Mouse (Mus musculus) right cerebral cortex, postnatal 14 days (tissue): ENCODE measurements around the gene Hoxb3.
A peak's percentile ranks its signal among the peaks of the same experiment; 100 is the strongest.

Experiments used
- DNase-seq: peaks from one replicate; pipeline ENCODE4 v3.0.0; 2022

Gene Hoxb3

DNA sequence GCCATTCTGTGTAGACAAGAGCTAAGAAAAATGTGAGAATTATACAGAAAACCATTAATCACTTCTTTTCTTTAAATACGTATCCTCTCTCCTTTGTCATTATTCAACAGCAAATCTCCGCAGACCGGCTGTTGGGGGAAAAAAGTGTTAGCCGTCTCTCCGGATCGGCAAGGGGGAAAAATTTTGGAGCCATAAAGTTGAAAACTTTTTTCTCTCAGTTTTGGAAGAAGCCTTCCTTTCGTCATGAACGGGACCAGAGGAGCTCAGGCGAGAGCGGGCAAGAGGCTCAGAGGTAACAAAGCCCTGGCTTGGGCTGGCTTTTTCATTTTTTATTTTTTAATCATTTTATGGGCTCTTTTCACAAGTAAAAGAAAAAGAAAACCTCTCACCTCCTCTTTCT is at the start of gene Hoxb3:
Gene Hoxb3 (plus strand): TSS at position 173 of the 400 bp plus-strand sequence.
- no peak for DNase-seq

DNA sequence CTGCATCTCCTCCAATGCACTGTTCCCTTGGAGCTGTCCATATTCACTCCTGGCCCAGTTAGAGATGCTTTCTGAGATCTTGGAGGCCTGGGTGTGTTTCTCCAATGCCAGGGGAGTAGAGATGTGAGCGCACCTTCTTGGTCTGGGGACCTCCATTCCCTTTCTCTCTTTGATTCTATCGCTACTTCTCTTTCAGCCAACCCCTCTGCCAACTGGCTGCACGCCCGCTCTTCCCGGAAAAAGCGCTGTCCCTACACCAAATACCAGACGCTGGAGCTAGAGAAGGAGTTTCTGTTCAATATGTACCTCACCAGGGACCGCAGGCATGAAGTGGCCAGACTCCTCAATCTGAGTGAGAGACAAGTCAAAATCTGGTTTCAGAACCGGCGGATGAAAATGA is 48.7 kb upstream of the Hoxb3 start:
- no peak for DNase-seq

GRCm38 (mm10) chr11:96275896-96276295 is 47.2 kb upstream of the Hoxb3 start:
- no peak for DNase-seq

DNA sequence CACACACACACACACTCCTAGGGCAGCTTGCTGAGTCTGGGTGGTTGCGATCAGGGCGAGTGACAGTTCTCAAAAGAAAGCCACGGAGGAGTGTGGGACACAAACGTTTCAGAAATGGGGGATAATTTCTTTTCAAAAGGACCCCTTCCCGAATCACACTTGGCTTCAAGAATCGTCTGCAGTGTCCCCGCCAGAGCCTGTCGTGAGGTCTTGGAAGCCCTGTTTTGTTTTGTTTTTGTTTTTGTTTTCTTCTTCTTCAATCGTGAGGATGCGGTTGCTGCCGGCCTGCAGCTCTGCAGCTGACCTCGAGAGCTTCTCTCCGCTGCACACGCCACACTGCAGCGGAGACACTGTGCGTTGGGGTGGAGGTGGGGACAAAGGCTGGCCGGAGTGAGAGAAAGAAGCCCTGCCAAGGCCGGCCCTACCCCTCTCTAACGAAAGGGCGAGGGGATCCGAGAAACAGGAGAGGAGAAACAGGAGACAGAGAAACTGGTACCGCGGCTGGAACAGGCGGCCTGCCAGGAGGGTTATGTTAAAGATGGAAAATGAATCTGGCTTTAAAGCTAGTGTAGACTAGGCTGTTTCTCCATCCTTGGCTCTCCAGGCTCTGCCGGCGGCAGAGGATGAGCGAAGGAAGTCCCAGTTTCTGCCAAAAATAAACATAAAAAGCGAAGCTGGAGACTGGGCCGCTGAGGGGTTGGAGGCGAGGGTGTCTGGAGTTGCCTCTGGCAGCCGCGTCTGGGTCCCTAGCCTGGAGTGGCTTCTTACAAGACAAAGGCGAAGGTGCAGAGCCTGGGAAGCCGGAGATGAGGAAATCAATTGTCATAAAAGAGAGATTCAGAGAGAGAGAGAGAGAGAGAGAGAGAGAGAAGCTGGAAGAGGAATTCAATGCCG is 45.7 kb upstream of the Hoxb3 start:
- no peak for DNase-seq

DNA sequence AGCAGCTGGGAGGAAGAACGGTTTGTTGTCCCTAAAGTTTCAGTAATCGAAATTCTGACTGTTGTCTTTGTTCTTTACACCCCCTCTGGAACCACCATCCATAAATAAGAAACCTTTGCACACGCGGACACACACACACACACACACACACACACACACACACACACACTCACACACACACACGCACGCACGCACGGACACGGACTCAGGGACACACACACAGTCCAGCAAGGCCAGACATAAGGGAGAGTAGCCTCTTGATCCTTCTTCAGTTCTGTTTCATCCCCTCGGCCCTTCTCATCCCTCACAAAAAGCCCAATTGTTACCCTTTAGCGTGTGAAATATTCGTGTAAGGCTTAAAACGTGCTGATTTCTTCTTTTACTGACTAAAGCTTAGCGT is 44.8 kb upstream of the Hoxb3 start:
- DNase-seq, result no peak

GRCm38 (mm10) chr11:96278773-96279172 is 44.4 kb upstream of the Hoxb3 start:
- peak; percentile 78 for DNase-seq

DNA sequence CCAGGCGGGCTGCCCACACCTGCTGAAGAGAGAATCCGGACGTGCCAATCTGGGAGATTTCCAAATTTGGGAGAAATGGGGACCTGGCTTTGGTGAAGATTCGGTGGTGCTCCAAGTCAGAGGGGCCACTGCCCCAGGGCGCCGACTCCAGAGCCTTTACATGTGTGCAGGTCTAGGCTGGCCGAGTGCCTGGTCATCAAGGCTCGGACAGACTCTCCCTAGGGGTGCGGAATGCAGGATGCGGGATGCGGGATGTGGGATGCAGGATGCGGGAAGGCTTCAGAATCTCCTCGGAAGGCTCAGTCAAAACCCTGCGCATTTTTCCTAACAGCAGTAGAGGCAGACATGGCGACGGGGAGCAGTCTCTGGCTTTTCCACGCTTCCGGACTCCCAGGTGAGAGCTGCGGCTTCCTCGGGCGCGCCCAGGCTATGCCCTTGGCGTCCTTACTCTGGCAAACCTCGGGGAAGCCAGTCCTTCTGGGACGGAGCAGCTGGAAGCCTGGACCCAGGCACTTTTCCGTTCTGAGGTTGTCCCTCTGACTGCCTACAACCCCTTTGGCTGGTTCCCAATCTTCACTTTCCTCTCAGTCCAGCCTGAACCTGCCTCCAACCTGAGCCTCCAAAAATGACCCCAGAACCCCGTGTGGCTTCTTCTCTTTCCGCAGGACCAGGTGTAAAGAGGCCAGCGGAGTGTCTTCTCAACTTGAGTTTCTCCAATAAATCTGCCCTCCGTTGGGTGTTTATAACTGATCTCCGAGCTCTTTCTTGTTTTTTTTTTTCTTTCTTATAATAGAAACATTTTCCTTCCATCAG is 43.5 kb upstream of the Hoxb3 start:
- no peak for DNase-seq

GRCm38 (mm10) chr11:96280399-96281378 is 42.4 kb upstream of the Hoxb3 start:
- no peak for DNase-seq

DNA sequence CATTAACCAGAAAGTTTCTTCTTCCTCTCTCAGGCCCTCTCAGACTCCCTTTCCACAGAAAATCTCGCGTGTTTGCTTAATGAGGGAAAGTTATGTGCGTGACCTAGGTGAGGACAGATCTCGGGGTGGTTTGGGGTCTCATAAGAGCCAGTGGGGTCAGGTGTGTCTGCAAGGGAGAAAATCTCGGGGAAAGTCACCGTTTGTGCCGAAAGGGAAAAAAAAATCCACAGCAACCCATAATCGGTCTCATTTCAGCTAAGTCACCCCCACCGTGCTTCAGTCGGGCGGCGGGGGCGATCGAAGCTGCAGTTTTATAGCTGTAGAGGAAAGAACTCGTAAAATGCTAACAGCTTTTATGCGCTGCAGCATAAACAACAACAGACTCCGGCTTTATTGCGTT is 41.7 kb upstream of the Hoxb3 start:
- no peak for DNase-seq

- DNase-seq, result no peak
Measured at GRCm38 (mm10) chr11:96281855-96282570, 41.1 kb upstream of the Hoxb3 start, which contains the start of gene Hoxb8. Gene Hoxb8 (plus strand): TSS chr11:96281905.

GRCm38 (mm10) chr11:96282795-96283430 is 40.2 kb upstream of the Hoxb3 start:
- no peak for DNase-seq

DNA sequence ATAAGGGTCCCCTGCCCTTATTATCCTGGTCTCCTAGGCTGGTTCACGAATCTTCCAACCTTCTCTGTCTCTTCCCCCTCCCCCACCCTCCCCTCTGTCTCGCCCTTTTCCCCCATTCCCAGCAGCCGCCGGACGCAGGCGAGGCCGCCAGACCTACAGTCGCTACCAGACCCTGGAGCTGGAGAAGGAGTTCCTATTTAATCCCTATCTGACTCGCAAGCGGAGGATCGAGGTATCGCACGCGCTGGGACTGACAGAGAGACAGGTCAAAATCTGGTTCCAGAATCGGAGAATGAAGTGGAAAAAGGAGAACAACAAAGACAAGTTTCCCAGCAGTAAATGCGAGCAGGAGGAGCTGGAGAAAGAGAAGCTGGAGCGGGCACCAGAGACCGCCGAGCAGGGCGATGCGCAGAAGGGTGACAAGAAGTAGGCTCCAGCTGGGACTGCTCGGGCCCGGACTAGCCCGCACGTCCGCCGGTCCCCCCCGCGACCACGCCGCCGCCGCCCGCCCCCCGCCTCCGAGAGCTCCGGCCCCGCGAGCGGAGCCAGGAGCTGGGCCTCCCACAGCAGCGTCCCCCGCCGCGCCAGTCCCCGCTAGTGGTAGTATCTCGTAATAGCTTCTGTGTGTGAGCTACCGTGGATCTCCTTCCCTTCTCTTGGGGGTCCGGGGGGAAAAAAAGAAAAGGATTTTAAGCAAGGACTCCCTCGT is 38.9 kb upstream of the Hoxb3 start:
- DNase-seq, result no peak

DNA sequence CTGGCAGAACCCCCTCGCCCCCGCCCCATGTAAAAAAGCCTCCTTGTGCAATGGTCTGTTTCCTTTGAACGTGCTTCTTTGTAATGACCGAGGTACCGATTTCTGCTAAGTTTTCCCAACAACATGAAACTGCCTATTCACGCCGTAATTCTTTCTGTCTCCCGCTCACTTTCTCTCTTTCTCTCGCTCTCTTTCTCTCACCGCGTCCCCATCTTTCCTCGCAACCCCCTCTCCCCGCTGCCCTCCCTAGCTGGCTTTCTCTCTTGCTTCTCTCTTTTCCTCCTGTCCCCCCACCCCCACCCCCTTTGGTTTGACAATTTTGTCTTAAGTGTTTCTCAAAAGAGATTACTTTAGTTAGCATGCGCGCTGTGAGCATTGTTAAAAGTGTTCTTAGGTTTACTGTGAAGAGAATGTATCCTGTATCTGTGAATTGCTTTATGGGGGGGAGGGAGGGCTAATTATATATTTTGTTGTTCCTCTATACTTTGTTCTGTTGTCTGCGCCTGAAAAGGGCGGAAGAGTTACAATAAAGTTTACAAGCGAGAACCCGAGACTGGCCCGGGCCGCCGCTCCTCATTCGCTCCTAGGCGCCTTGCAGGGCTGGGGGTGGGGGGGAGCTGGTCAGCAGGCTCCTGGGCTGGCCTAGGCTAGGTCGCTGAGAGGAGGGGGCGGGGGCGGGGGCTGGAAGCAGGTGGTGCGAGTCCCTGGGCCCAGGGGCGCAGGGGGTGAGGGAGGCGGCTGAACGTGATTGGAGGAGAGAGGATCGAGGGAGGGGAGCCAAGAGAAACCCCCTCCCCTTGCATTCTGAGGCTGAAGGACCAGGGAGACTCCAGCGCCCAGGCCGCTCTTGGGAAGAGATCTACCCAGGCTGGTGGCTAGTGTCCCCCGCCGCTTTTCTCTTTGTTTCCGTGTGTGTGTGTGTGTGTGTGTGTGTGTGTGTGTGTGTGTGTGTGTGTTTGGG is 38.1 kb upstream of the Hoxb3 start:
- DNase-seq, result no peak

DNA sequence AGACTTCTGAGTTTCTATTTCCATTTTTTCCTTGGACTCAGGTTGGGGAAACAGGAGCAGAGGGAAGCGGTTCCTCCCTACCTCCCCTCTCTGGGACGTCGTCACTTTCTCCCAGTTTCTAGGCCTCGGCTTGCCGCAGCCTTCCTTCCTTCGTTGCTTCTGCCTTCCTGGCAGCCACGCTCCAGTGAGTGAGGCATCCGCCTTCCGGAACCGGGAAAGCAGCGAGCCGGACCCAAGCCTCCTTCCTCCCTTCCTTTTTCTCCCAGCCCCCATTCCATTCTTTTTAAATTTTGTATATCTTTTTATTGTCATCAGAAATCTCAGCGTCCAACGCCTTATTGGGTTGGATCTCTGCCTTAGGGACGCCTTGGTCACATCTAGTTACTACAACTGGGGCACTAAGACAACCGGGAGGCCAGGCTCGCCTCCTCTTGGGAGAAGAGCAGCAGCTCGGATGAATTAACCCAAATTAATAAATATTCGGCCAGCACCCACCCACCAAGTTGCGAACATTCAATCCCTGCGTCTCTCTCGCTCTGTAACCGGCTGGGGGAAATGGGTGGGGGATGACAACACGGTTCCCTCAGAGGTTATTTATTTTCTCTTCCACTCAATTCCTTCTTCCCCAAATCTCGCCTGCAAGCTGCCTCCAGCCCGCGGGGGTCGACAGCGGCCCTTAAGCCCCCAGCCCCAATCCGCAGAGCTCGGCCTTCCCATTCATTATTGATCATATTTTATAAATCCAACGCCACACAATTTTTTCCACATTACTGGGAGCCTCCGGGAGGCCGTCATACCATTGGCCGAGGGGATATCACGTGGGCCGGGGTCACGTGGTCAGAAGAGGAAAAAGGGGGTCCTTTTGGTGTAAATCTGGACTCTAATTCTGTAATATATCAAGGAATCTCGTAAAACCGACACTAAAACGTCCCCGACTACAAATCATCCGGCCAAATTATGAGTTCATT is 37.1 kb upstream of the Hoxb3 start, which contains the start of gene Hoxb7:
Gene Hoxb7 (plus strand): TSS at position 853 of the 968 bp plus-strand sequence.
- no peak for DNase-seq

DNA sequence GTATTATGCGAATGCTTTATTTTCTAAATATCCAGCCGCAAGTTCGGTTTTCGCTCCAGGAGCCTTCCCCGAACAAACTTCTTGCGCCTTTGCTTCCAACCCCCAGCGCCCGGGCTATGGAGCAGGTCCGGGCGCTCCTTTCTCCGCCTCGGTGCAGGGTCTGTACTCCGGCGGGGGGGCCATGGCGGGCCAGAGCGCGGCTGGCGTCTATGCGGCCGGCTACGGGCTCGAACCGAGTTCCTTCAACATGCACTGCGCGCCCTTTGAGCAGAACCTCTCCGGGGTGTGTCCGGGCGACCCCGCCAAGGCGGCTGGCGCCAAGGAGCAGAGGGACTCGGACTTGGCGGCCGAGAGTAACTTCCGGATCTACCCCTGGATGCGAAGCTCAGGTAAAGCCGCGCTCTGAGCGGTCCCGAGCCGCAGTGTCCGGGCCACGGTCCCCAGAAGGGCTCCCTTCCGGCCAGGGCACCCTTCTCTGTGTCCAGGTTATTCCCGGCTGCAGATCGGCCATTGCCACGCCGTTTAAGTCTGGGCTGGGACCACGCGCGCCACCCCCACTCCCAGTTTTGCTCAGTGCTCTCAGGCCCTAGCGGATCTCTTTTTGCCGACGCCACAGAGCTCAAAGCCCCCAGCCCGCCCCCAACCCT is 36.3 kb upstream of the Hoxb3 start:
- no peak for DNase-seq

- no peak for DNase-seq
Measured at GRCm38 (mm10) chr11:96287411-96287810, 35.7 kb upstream of the Hoxb3 start.

DNA sequence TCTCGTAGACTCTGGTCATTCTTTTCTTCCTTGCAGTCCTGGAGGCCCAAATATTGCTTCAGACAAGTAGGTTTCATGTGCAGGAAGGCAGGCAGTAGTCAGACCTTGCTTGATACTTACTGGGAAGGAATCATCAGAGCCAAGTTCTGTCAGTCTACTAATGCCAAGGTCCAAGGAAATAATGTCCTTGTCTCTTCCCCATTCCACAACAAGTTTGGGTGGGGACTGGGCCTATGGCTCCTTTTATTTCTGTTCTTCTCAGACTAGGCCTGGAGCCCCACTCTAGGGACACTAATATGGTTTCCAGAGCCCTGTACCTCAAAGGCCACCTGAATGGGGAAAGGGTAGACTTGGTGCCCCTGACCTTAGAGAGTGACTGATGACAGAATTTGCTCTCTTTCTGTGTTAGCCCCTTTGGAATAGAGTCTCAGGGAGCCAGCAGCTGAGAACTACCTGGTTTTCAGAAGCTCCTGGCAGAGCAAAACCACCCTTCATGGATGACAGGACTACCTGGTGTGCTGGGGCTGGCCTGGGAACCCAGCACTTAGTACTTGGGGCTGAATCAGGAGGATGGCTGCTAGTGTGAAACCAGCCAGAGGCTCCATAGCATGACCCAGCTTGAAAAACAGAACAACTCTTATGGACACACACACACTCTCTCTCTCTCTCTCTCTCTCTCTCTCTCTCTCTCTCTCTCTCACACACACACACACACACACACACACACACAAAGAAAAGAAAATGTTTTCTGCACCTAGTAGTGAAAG is 34.5 kb upstream of the Hoxb3 start:
- no peak for DNase-seq
